Mouse (Mus musculus) urinary bladder, adult 2 months (tissue): ENCODE results near the gene Pramef6. TPM values are rescaled to one million over a fixed set of nuclear protein-coding genes. Genes with fewer than 3 reads are reported as not detected.
"Not testable (repeated sequence)": the region's sequence is repeated elsewhere in the genome, so short reads cannot be mapped to it uniquely, and the experiment has no call there.

ENCODE experiments used
- DNase-seq: peaks from one replicate; pipeline ENCODE4 v3.0.0; 2022; ENCODE audit warnings: low spot score
- polyA plus RNA-seq: library from polyadenylated mRNA; depleted of rRNA; stranded (reverse); fragments of >200 nt; gene quantifications from 2 replicates; pipeline ENCODE4 v1.2.3, GENCODE M21; 2012; rRNA removed

Gene Pramef6
- not detected in 2 replicates for polyA plus RNA-seq

- DNase-seq, result not testable (repeated sequence)
Measured at GRCm38 (mm10) chr4:143900280-143900679, at the start of gene Pramef6. Gene Pramef6, minus strand, starts transcription at chr4:143900380.

- DNase-seq, result not testable (repeated sequence)
Measured at GRCm38 (mm10) chr4:143894406-143894805, 5.8 kb downstream of the Pramef6 start.

- not testable (repeated sequence) for DNase-seq
Measured at GRCm38 (mm10) chr4:143882371-143882770, 17.8 kb downstream of the Pramef6 start.

GRCm38 (mm10) chr4:143846197-143846596 lies 54.0 kb downstream of the Pramef6 start, which contains the start of gene Gm13103:
Gene Gm13103, plus strand, starts transcription at chr4:143846497.
- not testable (repeated sequence) for DNase-seq

Other genes starting within 250 kb of the Pramef6 start
- gene Gm13088, start 243.1 kb downstream of the Pramef6 start, polyA plus RNA-seq, result not detected in 2 replicates
- not detected in 2 replicates for gene Gm13089, start 197.7 kb downstream of the Pramef6 start, polyA plus RNA-seq
- gene Gm13078, start 180.9 kb downstream of the Pramef6 start, polyA plus RNA-seq, result not detected in 2 replicates
- gene Gm13023, start 111.0 kb downstream of the Pramef6 start, polyA plus RNA-seq, result not detected in 2 replicates
- not detected in 2 replicates for gene Gm13084, start 84.3 kb downstream of the Pramef6 start, polyA plus RNA-seq
- gene Gm13103, start 53.9 kb downstream of the Pramef6 start, polyA plus RNA-seq, result not detected in 2 replicates
- gene Pramef25, start 50.6 kb upstream of the Pramef6 start, polyA plus RNA-seq, result not detected in 2 replicates
- not detected in 2 replicates for gene Gm13101, start 66.6 kb upstream of the Pramef6 start, polyA plus RNA-seq
- gene Pramef17, start 94.0 kb upstream of the Pramef6 start, polyA plus RNA-seq, result not detected in 2 replicates
- not detected in 2 replicates for gene Pramel4, start 158.7 kb upstream of the Pramef6 start, polyA plus RNA-seq
- gene Gm13102, start 206.1 kb upstream of the Pramef6 start, polyA plus RNA-seq, result 0.03 TPM in 1 of 2 replicates, not detected in the other